Mouse (Mus musculus): ENCODE data around the gene Acp6. TPM values are rescaled to one million over a fixed set of nuclear protein-coding genes. Genes with fewer than 3 reads are reported as not detected.

Gene Acp6
- total and polyA plus RNA-seq, 3 experiments, result 34.4 to 66.9 TPM; not detected in 1

DNA sequence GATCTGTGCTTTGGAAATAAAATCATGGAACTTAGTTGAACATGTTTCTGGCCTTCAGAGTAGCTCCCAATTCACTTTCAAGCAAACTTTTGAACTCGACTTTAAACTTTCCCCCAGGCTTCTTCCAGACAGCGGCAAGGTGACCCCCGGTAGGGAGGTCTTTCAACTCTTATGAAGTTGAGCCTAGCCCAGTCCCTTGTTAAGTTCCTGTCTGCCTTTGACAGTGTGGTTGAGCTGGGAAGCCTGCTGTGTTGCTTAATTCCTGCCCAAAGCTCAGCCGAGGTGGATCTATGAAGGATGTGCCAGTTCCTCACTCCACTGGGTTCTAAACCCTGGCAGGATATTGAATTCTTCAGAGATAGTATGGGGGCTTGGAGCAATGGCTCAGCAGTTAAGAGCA lies 3.2 kb downstream of the Acp6 start:
- TF ChIP-seq ETS1 (IDR thresholded peaks at IDR 0.05; ENCODE audit: low read depth, low read length), result no peak
- no peak for TF ChIP-seq BHLHE40 (IDR thresholded peaks at IDR 0.05; ENCODE audit: borderline replicate concordance, low read depth, low read length)
- TF ChIP-seq NRF1 (IDR thresholded peaks at IDR 0.05; ENCODE audit: insufficient read depth, low read depth, low read length, poor library complexity, severe bottlenecking), result no peak
- TF ChIP-seq ZC3H11A (IDR thresholded peaks at IDR 0.05; ENCODE audit: low read depth, low read length), result no peak
- no peak for TF ChIP-seq MYB (IDR thresholded peaks at IDR 0.05; ENCODE audit: low read depth, low read length)
- no peak for TF ChIP-seq SIN3A (IDR thresholded peaks at IDR 0.05; ENCODE audit: low read length)
- TF ChIP-seq ZNF384 (IDR thresholded peaks at IDR 0.05; ENCODE audit: low read depth, low read length), result no peak
- no peak for TF ChIP-seq SMC3 (IDR thresholded peaks at IDR 0.05; ENCODE audit: low read depth, low read length)
- TF ChIP-seq MYC (IDR thresholded peaks at IDR 0.05; ENCODE audit: low read depth, low read length), result no peak
- no peak for TF ChIP-seq EP300 (IDR thresholded peaks at IDR 0.05; ENCODE audit: low read depth in 1 of 2, low read length in 2 of 2)
- TF ChIP-seq CTCF (IDR thresholded peaks at IDR 0.05 in 2 of 3, conservative IDR thresholded peaks at IDR 0.05 in 1 of 3; ENCODE audit: control insufficient read depth in 1 of 3, insufficient read depth in 1 of 3, low read depth in 2 of 3, low read length in 3 of 3, poor library complexity in 1 of 3, severe bottlenecking in 1 of 3), result no peak
- no peak for TF ChIP-seq MAZ (IDR thresholded peaks at IDR 0.05; ENCODE audit: low read depth, low read length)
- TF ChIP-seq USF2 (IDR thresholded peaks at IDR 0.05; ENCODE audit: borderline replicate concordance in 1 of 2, insufficient read depth in 1 of 2, low read depth in 1 of 2, low read length in 2 of 2), result no peak
- peaks cover 11 to 33% of the 10 kb centered on the region in 2 experiments for H3K4me1 ChIP-seq (ENCODE audit: control insufficient read depth in 1 of 2, insufficient read depth in 2 of 2, low read length in 2 of 2)
- H3K36me3 ChIP-seq (ENCODE audit: control insufficient read depth in 1 of 2, insufficient read depth in 2 of 2, low read length in 2 of 2), result peaks cover 0 to 36% of the 10 kb centered on the region in 2 experiments; a peak in 2 of 4 replicates
- H3K27me3 ChIP-seq (ENCODE audit: control insufficient read depth in 1 of 2, insufficient read depth in 2 of 2, low read length in 2 of 2), result no peaks in the 10 kb centered on the region
- no peak overlapping the region for H3K9ac ChIP-seq (ENCODE audit: control insufficient read depth, low read depth, low read length, poor library complexity, severe bottlenecking)
- H3K27ac ChIP-seq (ENCODE audit: control insufficient read depth, low read depth, low read length), result no peak overlapping the region
- peaks cover 18% of the 10 kb centered on the region for H3K79me2 ChIP-seq (ENCODE audit: control insufficient read depth, insufficient read depth, low read length, poor library complexity)
- no peaks in the 10 kb centered on the region for H3K9me3 ChIP-seq (replicated peaks; ENCODE audit: insufficient read depth, low read length)
- no peak for DNase-seq (ENCODE audit: low read depth, low spot score)
- no peak overlapping the region for H3K4me3 ChIP-seq (ENCODE audit: control insufficient read depth in 1 of 2, insufficient read depth in 1 of 2, low read depth in 2 of 2, low read length in 2 of 2)

DNA sequence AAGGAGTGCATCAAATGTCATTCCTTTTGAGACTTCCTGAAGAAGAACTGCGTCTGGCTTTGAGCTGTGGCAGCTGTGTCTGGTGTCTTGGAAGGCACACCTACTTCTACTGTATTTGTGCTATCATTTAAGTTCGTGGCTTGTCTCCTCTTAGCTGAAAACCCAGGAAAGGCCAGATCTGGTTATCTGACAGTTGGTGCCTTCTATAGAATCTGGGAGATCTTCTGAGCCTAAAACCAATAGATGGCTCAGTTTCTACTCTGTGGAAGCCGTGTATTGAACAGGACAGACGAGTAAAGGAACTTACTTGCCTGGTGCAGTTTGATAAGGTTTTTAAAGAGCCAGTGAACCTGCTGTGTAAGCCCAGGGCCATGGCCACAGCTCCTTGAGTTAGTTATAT lies 5.9 kb downstream of the Acp6 start:
- DNase-seq (ENCODE audit: low read depth, low spot score), result peak; percentile 86
- H3K4me1 ChIP-seq (ENCODE audit: control insufficient read depth in 1 of 2, insufficient read depth in 2 of 2, low read length in 2 of 2), result peaks cover 11 to 26% of the 10 kb centered on the region in 2 experiments
- no peak overlapping the region for H3K4me3 ChIP-seq (ENCODE audit: control insufficient read depth in 1 of 2, insufficient read depth in 1 of 2, low read depth in 2 of 2, low read length in 2 of 2)
- no peak overlapping the region for H3K9ac ChIP-seq (ENCODE audit: control insufficient read depth, low read depth, low read length, poor library complexity, severe bottlenecking)
- peak overlapping the region; percentile 42; the same call in 1 of the 2 replicates for H3K27ac ChIP-seq (ENCODE audit: control insufficient read depth, low read depth, low read length)
- peaks cover 10% of the 10 kb centered on the region for H3K79me2 ChIP-seq (ENCODE audit: control insufficient read depth, insufficient read depth, low read length, poor library complexity)
- H3K36me3 ChIP-seq (ENCODE audit: control insufficient read depth in 1 of 2, insufficient read depth in 2 of 2, low read length in 2 of 2), result peaks cover 0 to 34% of the 10 kb centered on the region in 2 experiments; a peak in 3 of 4 replicates
- no peaks in the 10 kb centered on the region for H3K9me3 ChIP-seq (replicated peaks; ENCODE audit: insufficient read depth, low read length)
- no peaks in the 10 kb centered on the region for H3K27me3 ChIP-seq (ENCODE audit: control insufficient read depth in 1 of 2, insufficient read depth in 2 of 2, low read length in 2 of 2)
- no peak for TF ChIP-seq POLR2A (IDR thresholded peaks at IDR 0.05; ENCODE audit: control insufficient read depth in 1 of 2, insufficient read depth in 1 of 2, low read depth in 1 of 2, low read length in 2 of 2, poor library complexity in 1 of 2)
- peak; percentile 69 to 71 for TF ChIP-seq EP300 (IDR thresholded peaks at IDR 0.05; ENCODE audit: low read depth in 1 of 2, low read length in 2 of 2)
- TF ChIP-seq MAFK (IDR thresholded peaks at IDR 0.05; ENCODE audit: borderline replicate concordance, low read depth, low read length), result no peak
- TF ChIP-seq USF2 (IDR thresholded peaks at IDR 0.05; ENCODE audit: borderline replicate concordance in 1 of 2, insufficient read depth in 1 of 2, low read depth in 1 of 2, low read length in 2 of 2), result no peak
- no peak for TF ChIP-seq MAZ (IDR thresholded peaks at IDR 0.05; ENCODE audit: low read depth, low read length)
- peak; percentile 69 for TF ChIP-seq TCF12 (IDR thresholded peaks at IDR 0.05; ENCODE audit: low read depth, low read length)
- no peak for TF ChIP-seq HCFC1 (IDR thresholded peaks at IDR 0.05; ENCODE audit: low read depth, low read length)
- TF ChIP-seq TAL1 (IDR thresholded peaks at IDR 0.05; ENCODE audit: low read length), result peak; percentile 83
- TF ChIP-seq USF1 (IDR thresholded peaks at IDR 0.05; ENCODE audit: low read depth, low read length), result no peak
- TF ChIP-seq GABPA (IDR thresholded peaks at IDR 0.05; ENCODE audit: low read depth, low read length), result no peak
- TF ChIP-seq BHLHE40 (IDR thresholded peaks at IDR 0.05; ENCODE audit: borderline replicate concordance, low read depth, low read length), result 0 out of 2 replicates have a peak, but pooled peaks have one; percentile 20
- no peak for TF ChIP-seq UBTF (IDR thresholded peaks at IDR 0.05; ENCODE audit: borderline replicate concordance, insufficient read depth, low read depth, low read length)
- no peak for TF ChIP-seq ZC3H11A (IDR thresholded peaks at IDR 0.05; ENCODE audit: low read depth, low read length)
- peak; percentile 61 for TF ChIP-seq MXI1 (IDR thresholded peaks at IDR 0.05; ENCODE audit: low read depth, low read length)
- TF ChIP-seq MAX (IDR thresholded peaks at IDR 0.05; ENCODE audit: low read length), result peak; percentile 59; the same call in 1 of the 2 replicates
- TF ChIP-seq MYC (IDR thresholded peaks at IDR 0.05; ENCODE audit: low read depth, low read length), result no peak
- TF ChIP-seq ELF1 (IDR thresholded peaks at IDR 0.05; ENCODE audit: low read depth, low read length), result no peak
- TF ChIP-seq MEF2A (IDR thresholded peaks at IDR 0.05; ENCODE audit: extremely low read depth, insufficient replicate concordance, low read depth, low read length, poor library complexity, severe bottlenecking), result no peak
- peak; percentile 44; the same call in 1 of the 2 replicates for TF ChIP-seq ETS1 (IDR thresholded peaks at IDR 0.05; ENCODE audit: low read depth, low read length)
- TF ChIP-seq RCOR1 (IDR thresholded peaks at IDR 0.05; ENCODE audit: low read depth, low read length), result no peak; the same call in 1 of the 2 replicates
- TF ChIP-seq ZMIZ1 (IDR thresholded peaks at IDR 0.05; ENCODE audit: low read depth, low read length), result no peak
- no peak for TF ChIP-seq TBP (IDR thresholded peaks at IDR 0.05; ENCODE audit: low read depth, low read length)
- TF ChIP-seq POLR2AphosphoS5 (IDR thresholded peaks at IDR 0.05; ENCODE audit: borderline replicate concordance, low read depth, low read length), result no peak

Data from MEL (cell line).